Mouse (Mus musculus) heart, embryonic 12.5 days (tissue): ENCODE results near the gene Nms. TPM values are rescaled to one million over a fixed set of nuclear protein-coding genes. Genes with fewer than 3 reads are reported as not detected.

Experiments used
- ATAC-seq: fragments of 200-750 bp; cut with Nextera tagmentation; 2 replicates; pipeline ENCODE4 v1.8.0; 2017; ENCODE audit warnings: moderate TSS enrichment, moderate library complexity; ENCODE audit not compliant: insufficient number of reproducible peaks, low FRiP score
- H3K27ac ChIP-seq: fragments of 300-500 bp; sonication (generic); 2 replicates; pipeline ENCODE4 v1.5.1; 2016; ENCODE audit warnings: mild to moderate bottlenecking, moderate library complexity; ENCODE audit not compliant: poor library complexity, severe bottlenecking
- H3K27me3 ChIP-seq: fragments of 300-500 bp; sonication (generic); replicated peaks from 2 replicates; pipeline ENCODE4 v1.6.1; 2016; ENCODE audit warnings: mild to moderate bottlenecking, moderate library complexity
- H3K36me3 ChIP-seq: fragments of 300-500 bp; sonication (generic); 2 replicates; pipeline ENCODE4 v1.6.1; 2016; ENCODE audit warnings: mild to moderate bottlenecking, moderate library complexity
- H3K4me1 ChIP-seq: fragments of 300-500 bp; sonication (generic); replicated peaks from 2 replicates; pipeline ENCODE4 v1.6.1; 2016; ENCODE audit warnings: mild to moderate bottlenecking
- H3K4me2 ChIP-seq: fragments of 300-500 bp; sonication (generic); 2 replicates; pipeline ENCODE4 v1.6.1; 2016; ENCODE audit warnings: mild to moderate bottlenecking, moderate library complexity
- H3K4me3 ChIP-seq: fragments of 300-500 bp; sonication (generic); 2 replicates; pipeline ENCODE4 v1.5.1; 2016; ENCODE audit warnings: mild to moderate bottlenecking
- H3K9ac ChIP-seq: fragments of 300-500 bp; sonication (generic); 2 replicates; pipeline ENCODE4 v1.6.1; 2016; ENCODE audit warnings: mild to moderate bottlenecking, moderate library complexity
- H3K9me3 ChIP-seq: fragments of 300-500 bp; sonication (generic); replicated peaks from 2 replicates; pipeline ENCODE4 v1.6.1; 2016; ENCODE audit warnings: mild to moderate bottlenecking, moderate library complexity
- WGBS: fragments of 180-500 bp; shearing (Covaris S2); methylation state at CpG from one replicate; pipeline ENCODE4 v1.1.7; 2016; 5-methylcytosine and 5-hydroxymethylcytosine counted together
- polyA plus RNA-seq: library from polyadenylated mRNA; unstranded; fragments of >200 nt; fragmentation: Nextera tagmentation; extraction: Ambion mirVana; gene quantifications from 2 replicates; pipeline ENCODE4 v1.2.1, GENCODE M21; 2016

Gene Nms
- not detected in 2 replicates for polyA plus RNA-seq

DNA sequence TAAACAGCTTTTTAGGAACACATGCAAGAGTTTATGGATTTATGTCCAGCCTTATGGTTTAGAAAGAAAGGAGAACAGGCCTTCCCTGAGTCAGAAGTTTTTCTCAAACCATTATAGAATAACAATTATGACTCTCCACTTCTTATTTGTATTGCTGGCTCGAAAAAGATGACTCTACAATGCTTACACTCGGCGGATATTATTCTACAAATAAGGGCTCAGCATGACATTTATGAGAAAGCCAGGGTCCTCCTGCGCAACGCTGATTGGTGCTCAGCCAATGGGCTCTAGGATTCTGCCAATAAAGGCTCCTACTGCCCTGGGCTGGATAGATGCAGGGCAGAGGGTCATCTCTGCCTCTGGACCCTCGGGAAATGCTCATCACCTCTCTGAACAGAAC lies at the start of gene Nms:
TSS of gene Nms (plus strand) at position 301 of the 400 bp plus-strand sequence.
- Histone ChIP-seq H3K4me2 (no peak within 1 kb of the TSS), H3K9ac (no peak within 1 kb of the TSS), H3K9me3 (no peaks in the 10 kb centered on the region), H3K36me3 (no peaks in the 10 kb centered on the region), H3K4me1 (no peaks in the 10 kb centered on the region), H3K27ac (no peak within 1 kb of the TSS), H3K27me3 (peaks cover 6% of the 10 kb centered on the region; the same call in 1 of the 2 replicates), H3K4me3 (no peak within 1 kb of the TSS)
- no peak for ATAC-seq
- 65% methylated on average over 6 of the region's 6 CpGs for WGBS

- Histone ChIP-seq H3K4me1 (peaks cover 8% of the 10 kb centered on the region), H3K4me3 (no peak overlapping the region), H3K27ac (no peak overlapping the region), H3K4me2 (no peak overlapping the region), H3K9me3 (no peaks in the 10 kb centered on the region), H3K9ac (no peak overlapping the region), H3K36me3 (no peaks in the 10 kb centered on the region), H3K27me3 (peaks cover 14% of the 10 kb centered on the region)
- 79% methylated on average over 5 of the region's 5 CpGs for WGBS
- ATAC-seq: peak; percentile 47; the same call in 1 of the 2 replicates
Observed at GRCm38 (mm10) chr1:38891444-38891843, 47.5 kb upstream of the Nms start.

GRCm38 (mm10) chr1:38893081-38893480 lies 45.9 kb upstream of the Nms start:
- no peaks in the 10 kb centered on the region for H3K9me3 ChIP-seq
- H3K4me3 ChIP-seq: no peak overlapping the region
- peaks cover 23% of the 10 kb centered on the region for H3K27me3 ChIP-seq
- no peak overlapping the region for H3K27ac ChIP-seq
- WGBS: 59% methylated on average over 5 of the region's 5 CpGs
- H3K36me3 ChIP-seq: no peaks in the 10 kb centered on the region
- H3K9ac ChIP-seq: no peak overlapping the region
- no peaks in the 10 kb centered on the region for H3K4me1 ChIP-seq
- no peak overlapping the region for H3K4me2 ChIP-seq
- no peak for ATAC-seq

DNA sequence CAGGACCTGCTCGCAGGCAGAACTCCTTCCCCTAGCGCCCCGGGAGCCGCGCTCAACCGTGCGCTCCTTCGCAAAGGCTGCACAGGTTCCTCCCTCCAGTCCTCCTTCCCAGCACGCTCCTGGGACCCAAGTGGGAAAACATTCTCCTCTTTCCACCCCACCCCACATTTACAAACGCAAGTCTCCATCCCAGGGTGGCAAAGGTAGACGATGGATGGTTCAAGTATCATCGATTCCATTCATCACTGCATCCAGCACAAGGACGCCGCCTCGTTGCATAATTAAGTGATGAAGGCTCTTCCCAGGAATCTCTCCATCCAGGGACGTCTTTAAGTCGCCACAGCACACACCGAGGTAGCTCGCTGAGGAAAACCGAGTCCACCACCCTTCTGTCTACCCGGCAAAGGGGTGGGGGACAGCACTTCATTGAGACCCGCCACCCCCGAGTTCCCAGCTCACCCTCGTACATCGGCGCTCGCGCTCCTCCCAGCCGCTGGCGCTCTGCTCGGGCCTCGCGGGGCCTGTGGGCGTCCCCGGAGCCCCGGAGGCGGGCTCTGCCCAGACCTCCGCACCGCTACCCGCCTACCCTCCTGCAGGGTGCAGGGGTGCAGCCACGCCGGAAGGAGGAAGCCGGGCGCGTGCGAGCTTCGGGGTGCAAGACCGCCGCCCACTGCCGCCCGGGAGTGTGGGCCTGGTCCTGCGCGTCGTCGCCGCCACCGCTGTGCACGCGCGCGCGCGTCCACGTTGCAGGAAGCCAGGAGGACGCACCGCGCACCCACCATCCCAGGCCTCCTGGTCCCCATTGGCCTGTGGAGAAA lies 41.3 kb upstream of the Nms start, which contains the start of gene Chst10:
TSS of gene Chst10 (minus strand) at position 731 of the 818 bp plus-strand sequence.
- Histone ChIP-seq H3K36me3 (no peaks in the 10 kb centered on the region), H3K27ac (no peak within 1 kb of the TSS), H3K4me1 (no peaks in the 10 kb centered on the region; the same call in 1 of the 2 replicates), H3K4me2 (peak within 1 kb of the TSS; percentile 80), H3K9ac (peak within 1 kb of the TSS; percentile 69), H3K4me3 (peak within 1 kb of the TSS; percentile 81), H3K9me3 (no peaks in the 10 kb centered on the region), H3K27me3 (peaks cover 26% of the 10 kb centered on the region)
- WGBS: under 1% methylated on average over 67 of the region's 67 CpGs
- peak; percentile 88 for ATAC-seq

- no peak for ATAC-seq
- 0 out of 2 replicates have a peak, but pooled peaks cover 3% of the 10 kb centered on the region for H3K27me3 ChIP-seq
- 60% methylated on average over 5 of the region's 5 CpGs for WGBS
- no peak overlapping the region for H3K4me3 ChIP-seq
- H3K36me3 ChIP-seq: no peaks in the 10 kb centered on the region
- H3K9me3 ChIP-seq: no peaks in the 10 kb centered on the region
- no peak overlapping the region for H3K27ac ChIP-seq
- no peak overlapping the region for H3K9ac ChIP-seq
- H3K4me2 ChIP-seq: no peak overlapping the region
- no peaks in the 10 kb centered on the region; the same call in 1 of the 2 replicates for H3K4me1 ChIP-seq
Observed at GRCm38 (mm10) chr1:38902571-38902970, 36.4 kb upstream of the Nms start.

- H3K4me1 ChIP-seq: no peaks in the 10 kb centered on the region
- H3K9ac ChIP-seq: no peak overlapping the region
- H3K9me3 ChIP-seq: no peaks in the 10 kb centered on the region
- H3K27me3 ChIP-seq: 0 out of 2 replicates have a peak, but pooled peaks cover 3% of the 10 kb centered on the region
- no peak overlapping the region for H3K4me2 ChIP-seq
- H3K27ac ChIP-seq: no peak overlapping the region
- no peak for ATAC-seq
- WGBS: 63% methylated on average over 2 of the region's 2 CpGs
- H3K4me3 ChIP-seq: no peak overlapping the region
- H3K36me3 ChIP-seq: no peaks in the 10 kb centered on the region
Observed at GRCm38 (mm10) chr1:38903985-38904384, 35.0 kb upstream of the Nms start.

GRCm38 (mm10) chr1:38928996-38929395 lies 10.0 kb upstream of the Nms start:
- ATAC-seq: no peak
- no peaks in the 10 kb centered on the region for H3K4me1 ChIP-seq
- no peak overlapping the region for H3K4me3 ChIP-seq
- H3K27me3 ChIP-seq: no peaks in the 10 kb centered on the region
- H3K9ac ChIP-seq: no peak overlapping the region
- 75% methylated on average over 4 of the region's 4 CpGs for WGBS
- H3K9me3 ChIP-seq: no peaks in the 10 kb centered on the region
- H3K4me2 ChIP-seq: no peak overlapping the region
- no peaks in the 10 kb centered on the region for H3K36me3 ChIP-seq
- no peak overlapping the region for H3K27ac ChIP-seq

GRCm38 (mm10) chr1:38929468-38929867 lies 9.5 kb upstream of the Nms start:
- Histone ChIP-seq H3K9ac (no peak overlapping the region), H3K27ac (no peak overlapping the region), H3K36me3 (no peaks in the 10 kb centered on the region), H3K9me3 (no peaks in the 10 kb centered on the region), H3K4me2 (no peak overlapping the region), H3K4me1 (no peaks in the 10 kb centered on the region), H3K27me3 (no peaks in the 10 kb centered on the region), H3K4me3 (no peak overlapping the region)
- ATAC-seq: no peak
- whole genome bisulfite sequencing: 68% methylated on average over 4 of the region's 4 CpGs

DNA sequence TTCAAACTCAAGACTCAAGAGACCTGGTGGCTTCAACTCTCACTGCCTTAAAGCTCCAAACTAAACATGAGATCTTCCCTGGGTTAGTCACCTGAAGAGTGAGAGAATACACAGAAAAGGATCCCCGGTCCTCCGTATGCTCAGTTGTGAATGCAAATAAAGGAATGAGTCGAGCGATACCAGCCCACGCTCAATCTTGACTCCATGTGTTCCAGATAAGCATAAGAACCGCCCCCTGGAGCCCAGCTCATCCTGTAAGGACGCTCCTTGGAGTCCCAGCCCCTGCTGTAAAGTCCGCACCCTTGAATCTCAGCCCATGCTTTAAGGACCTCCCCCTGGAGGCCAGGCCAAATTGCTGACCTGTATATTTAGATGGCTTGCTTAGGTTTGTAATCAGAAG lies 8.2 kb upstream of the Nms start:
- Histone ChIP-seq H3K27ac (no peak overlapping the region), H3K27me3 (no peaks in the 10 kb centered on the region), H3K36me3 (no peaks in the 10 kb centered on the region), H3K9me3 (no peaks in the 10 kb centered on the region), H3K4me1 (no peaks in the 10 kb centered on the region), H3K9ac (no peak overlapping the region), H3K4me2 (no peak overlapping the region), H3K4me3 (no peak overlapping the region)
- ATAC-seq: no peak
- 52% methylated on average over 8 of the region's 8 CpGs for WGBS

DNA sequence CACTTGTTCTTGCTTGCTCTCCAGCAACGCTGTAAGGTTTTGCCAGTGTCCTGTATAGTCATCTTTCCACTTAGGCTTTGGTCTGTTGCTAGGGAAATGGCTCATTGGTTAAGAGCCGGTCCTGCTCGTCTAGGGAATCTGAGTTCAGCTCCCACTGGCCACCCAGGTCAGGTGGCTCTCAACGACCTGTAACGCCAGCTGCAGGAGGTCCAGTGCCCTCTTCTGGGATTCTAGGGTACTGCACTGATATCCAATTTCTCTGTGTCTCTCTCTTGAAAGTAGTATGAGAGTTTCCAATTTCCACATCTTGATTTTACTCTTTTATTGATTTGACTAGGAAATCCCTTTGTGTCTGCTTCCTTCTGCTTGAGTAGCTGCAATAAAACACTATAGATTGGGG lies 4.3 kb upstream of the Nms start:
- no peak overlapping the region for H3K27ac ChIP-seq
- no peak for ATAC-seq
- H3K36me3 ChIP-seq: no peaks in the 10 kb centered on the region
- no peaks in the 10 kb centered on the region for H3K4me1 ChIP-seq
- H3K4me3 ChIP-seq: no peak overlapping the region
- 33% methylated on average over 5 of the region's 5 CpGs for WGBS
- H3K27me3 ChIP-seq: peaks cover 6% of the 10 kb centered on the region; the same call in 1 of the 2 replicates
- no peaks in the 10 kb centered on the region for H3K9me3 ChIP-seq
- H3K4me2 ChIP-seq: no peak overlapping the region
- H3K9ac ChIP-seq: no peak overlapping the region

- no peaks in the 10 kb centered on the region for H3K9me3 ChIP-seq
- peaks cover 6% of the 10 kb centered on the region; the same call in 1 of the 2 replicates for H3K27me3 ChIP-seq
- ATAC-seq: no peak
- H3K4me1 ChIP-seq: no peaks in the 10 kb centered on the region
- no peak overlapping the region for H3K4me2 ChIP-seq
- no peak overlapping the region for H3K27ac ChIP-seq
- H3K4me3 ChIP-seq: no peak overlapping the region
- H3K36me3 ChIP-seq: no peaks in the 10 kb centered on the region
- H3K9ac ChIP-seq: no peak overlapping the region
- 24% methylated on average over 6 of the region's 6 CpGs for WGBS
Observed at GRCm38 (mm10) chr1:38936780-38937179, 2.2 kb upstream of the Nms start.
